Comparison of ENCODE assay signal across 31 mouse cellular contexts in genomic region chr7:4603873-4604272, GRCm38 (mm10). TPM values are rescaled to one million over a fixed set of nuclear protein-coding genes. Genes with fewer than 3 reads are reported as not detected.
A peak's percentile ranks its signal among the peaks of the same experiment; 100 is the strongest.
DNase-seq lines count a peak whose midpoint lies in the region; ATAC-seq and TF ChIP-seq lines count a peak whose summit lies in the region.
"Had no signal": no experiment of that assay in that cellular context is flagged by ENCODE, and none has a peak within 500 bp of the region (broad histone marks: within the 10 kb centered on the region; RNA-seq: fewer than 3 reads in every experiment).

Ptprh (minus strand) TSS chr7:4604041.

- no peaks in the 10 kb centered on the region for H3K36me3 ChIP-seq in intestine, postnatal 0 days (ENCODE audit: control insufficient read depth, insufficient read depth)
- no peaks in the 10 kb centered on the region for H3K36me3 ChIP-seq in stomach, embryonic 15.5 days
- no peaks in the 10 kb centered on the region for H3K36me3 ChIP-seq in midbrain, postnatal 0 days (ENCODE audit: insufficient read depth, low read length)
- H3K36me3 ChIP-seq in embryonic facial prominence, embryonic 10.5 days (replicated peaks), result no peaks in the 10 kb centered on the region
- H3K36me3 ChIP-seq: forebrain, embryonic 10.5 days; hindbrain, embryonic 10.5 days; hindbrain, embryonic 13.5 days had no signal

- no peaks in the 10 kb centered on the region for H3K27me3 ChIP-seq in intestine, postnatal 0 days (replicated peaks; ENCODE audit: control insufficient read depth, insufficient read depth, low read length)
- H3K27me3 ChIP-seq in stomach, embryonic 15.5 days (replicated peaks), result no peaks in the 10 kb centered on the region
- H3K27me3 ChIP-seq in midbrain, postnatal 0 days (ENCODE audit: insufficient read depth, low read length), result no peaks in the 10 kb centered on the region
- H3K27me3 ChIP-seq in embryonic facial prominence, embryonic 10.5 days (replicated peaks; ENCODE audit: low read depth, poor library complexity, severe bottlenecking), result no peaks in the 10 kb centered on the region
- H3K27me3 ChIP-seq: forebrain, embryonic 13.5 days; hindbrain, embryonic 13.5 days had no signal

- intact Hi-C loops in heart, postnatal 25 days (cut with DNase I), result no loop called here

- 0 out of 2 replicates have a peak, but pooled peaks cover 3% of the 10 kb centered on the region for H3K4me1 ChIP-seq in intestine, postnatal 0 days (replicated peaks; ENCODE audit: control insufficient read depth, insufficient read depth, low read length)
- H3K4me1 ChIP-seq in stomach, embryonic 15.5 days, result no peaks in the 10 kb centered on the region
- no peaks in the 10 kb centered on the region for H3K4me1 ChIP-seq in midbrain, postnatal 0 days (ENCODE audit: insufficient read depth, low read length)
- H3K4me1 ChIP-seq in embryonic facial prominence, embryonic 10.5 days, result no peaks in the 10 kb centered on the region
- H3K4me1 ChIP-seq: forebrain, embryonic 10.5 days; forebrain, embryonic 13.5 days; hindbrain, embryonic 10.5 days; hindbrain, embryonic 13.5 days had no signal

- no peak for TF ChIP-seq CTCF in intestine, postnatal 0 days (IDR thresholded peaks at IDR 0.05; ENCODE audit: low read depth)
- no peak for TF ChIP-seq CTCF in midbrain, postnatal 0 days (IDR thresholded peaks at IDR 0.05)

- H3K4me2 ChIP-seq in intestine, postnatal 0 days (replicated peaks; ENCODE audit: low read depth), result peak within 1 kb of the TSS; percentile 59
- H3K4me2 ChIP-seq in stomach, embryonic 15.5 days, result no peak within 1 kb of the TSS
- H3K4me2 ChIP-seq in midbrain, postnatal 0 days (ENCODE audit: low read depth, low read length, poor library complexity, severe bottlenecking), result no peak within 1 kb of the TSS
- H3K4me2 ChIP-seq: forebrain, embryonic 13.5 days; heart, embryonic 11.5 days; hindbrain, embryonic 13.5 days had no signal

- peak; percentile 68 for DNase-seq in heart, adult 11 months
- DNase-seq in heart, postnatal 25 days (ENCODE audit: low spot score), result no peak
- no peak for DNase-seq in midbrain, postnatal 0 days (ENCODE audit: low spot score)
- DNase-seq in embryonic facial prominence, embryonic 10.5 days (ENCODE audit: low spot score), result no peak
- DNase-seq: adrenal gland, adult 8-10 months; adrenal gland, postnatal 25 days; cerebellum, adult 11-12 months; cerebellum, adult 8-10 months; cerebellum, postnatal 10 days; cerebellum, postnatal 36 days; embryo, embryonic 11 days; gastrocnemius, postnatal 10 days; gastrocnemius, postnatal 36 days; heart, postnatal 36 days had no signal

- peak within 1 kb of the TSS; percentile 40 for H3K9ac ChIP-seq in intestine, postnatal 0 days (ENCODE audit: low read depth, low read length)
- no peak within 1 kb of the TSS for H3K9ac ChIP-seq in stomach, embryonic 15.5 days
- no peak within 1 kb of the TSS for H3K9ac ChIP-seq in midbrain, postnatal 0 days (replicated peaks; ENCODE audit: low read length, poor library complexity, severe bottlenecking)
- H3K9ac ChIP-seq: forebrain, embryonic 13.5 days; hindbrain, embryonic 13.5 days had no signal

- WGBS in intestine, postnatal 0 days, result 35% methylated on average over 6 of the region's 6 CpGs
- 50% methylated on average over 6 of the region's 6 CpGs for WGBS in stomach, embryonic 15.5 days
- 83% methylated on average over 6 of the region's 6 CpGs for WGBS in midbrain, postnatal 0 days
- 85% methylated on average over 6 of the region's 6 CpGs for WGBS in embryonic facial prominence, embryonic 10.5 days

- H3K27ac ChIP-seq in intestine, postnatal 0 days (ENCODE audit: low read depth, low read length), result peak within 1 kb of the TSS; percentile 93
- no peak within 1 kb of the TSS for H3K27ac ChIP-seq in stomach, embryonic 15.5 days
- no peak within 1 kb of the TSS for H3K27ac ChIP-seq in midbrain, postnatal 0 days (ENCODE audit: low read depth, low read length)
- H3K27ac ChIP-seq in embryonic facial prominence, embryonic 10.5 days (replicated peaks), result no peak within 1 kb of the TSS
- H3K27ac ChIP-seq: forebrain, embryonic 10.5 days; forebrain, embryonic 13.5 days; hindbrain, embryonic 10.5 days; hindbrain, embryonic 13.5 days had no signal

- ATAC-seq in intestine, postnatal 0 days, result peak; percentile 50
- 0 out of 2 replicates have a peak, but pooled peaks have one; percentile 25 for ATAC-seq in stomach, embryonic 15.5 days (ENCODE audit: insufficient read depth, low FRiP score, low read depth)
- no peak for ATAC-seq in megakaryocyte-erythroid progenitor cell, adult 5-6 weeks (replicated peaks; ENCODE audit: low FRiP score, low TSS enrichment, poor library complexity, severe bottlenecking)
- no peak for ATAC-seq in midbrain, postnatal 0 days (ENCODE audit: low FRiP score)
- ATAC-seq: activated CD4-positive, CD25-positive, alpha-beta regulatory T cell, adult 4 months; forebrain, embryonic 13.5 days; forebrain, embryonic 16.5 days had no signal

- H3K9me3 ChIP-seq in intestine, postnatal 0 days (ENCODE audit: control insufficient read depth), result no peaks in the 10 kb centered on the region
- no peaks in the 10 kb centered on the region for H3K9me3 ChIP-seq in stomach, embryonic 15.5 days
- H3K9me3 ChIP-seq in midbrain, postnatal 0 days (ENCODE audit: low read length), result 0 out of 2 replicates have a peak, but pooled peaks cover 6% of the 10 kb centered on the region
- 0 out of 2 replicates have a peak, but pooled peaks cover 9% of the 10 kb centered on the region for H3K9me3 ChIP-seq in embryonic facial prominence, embryonic 10.5 days
- H3K9me3 ChIP-seq: forebrain, embryonic 13.5 days; hindbrain, embryonic 13.5 days had no signal

- H3K4me3 ChIP-seq in intestine, postnatal 0 days (ENCODE audit: low read depth, low read length), result peak within 1 kb of the TSS; percentile 33
- H3K4me3 ChIP-seq in stomach, embryonic 15.5 days (replicated peaks), result no peak within 1 kb of the TSS
- H3K4me3 ChIP-seq in midbrain, postnatal 0 days (ENCODE audit: low read depth, low read length), result no peak within 1 kb of the TSS
- H3K4me3 ChIP-seq in embryonic facial prominence, embryonic 10.5 days, result no peak within 1 kb of the TSS
- H3K4me3 ChIP-seq: forebrain, embryonic 10.5 days; forebrain, embryonic 13.5 days; hindbrain, embryonic 10.5 days; hindbrain, embryonic 13.5 days had no signal

RNA-seq across cellular contexts. Expression of gene Ptprh, which starts in this region (rescaled TPM):
- not detected for total RNA-seq in heart, postnatal 25 days (2021)
- 16.7 and 17.1 TPM in 2 replicates for polyA plus RNA-seq in intestine, postnatal 0 days (2015; fragmentation: Nextera tagmentation; extraction: Ambion mirVana)
- polyA plus RNA-seq in stomach, embryonic 15.5 days (2015; fragmentation: Nextera tagmentation; extraction: Ambion mirVana), result 0.80 and 0.89 TPM in 2 replicates
- total RNA-seq in megakaryocyte-erythroid progenitor cell, adult 5-6 weeks (2014; fragmentation: Nextera tagmentation), result not detected in 2 replicates
- 0.46 TPM in 1 of 2 replicates, not detected in the other for total RNA-seq in megakaryocyte-erythroid progenitor cell, adult 5-6 weeks (2017)
- 2.4 and 3.6 TPM in 2 replicates for total RNA-seq in midbrain, postnatal 0 days (2014; rRNA removed)
- 1.1 and 1.3 TPM in 2 replicates for polyA plus RNA-seq in midbrain, postnatal 0 days (2015; fragmentation: Nextera tagmentation; extraction: Ambion mirVana)
- polyA plus RNA-seq in embryonic facial prominence, embryonic 10.5 days (2016; fragmentation: Nextera tagmentation; extraction: Ambion mirVana), result not detected in 2 replicates
- total RNA-seq: adrenal gland, adult 8-10 months; adrenal gland, postnatal 25 days; gastrocnemius, adult 18-20 months; gastrocnemius, postnatal 10 days; gastrocnemius, postnatal 36 days; granulocyte monocyte progenitor cell, adult 5-6 weeks; heart, adult 8-10 months; heart, postnatal 36 days had no signal
- polyA plus RNA-seq: activated CD4-positive, CD25-positive, alpha-beta regulatory T cell, adult 4 months; embryonic facial prominence, embryonic 11.5 days; embryonic facial prominence, embryonic 14.5 days; heart, embryonic 11.5 days; heart, embryonic 14.5 days; heart, postnatal 0 days; hindbrain, embryonic 10.5 days had no signal

Comparison
In these comparisons a context has a peak if more than half of its experiments do, and no peak if none do; other contexts are left out.
1. Peak in ATAC-seq in stomach, embryonic 15.5 days; RNA of the gene not detected or under 1 TPM.